Mouse (Mus musculus) right cerebral cortex, postnatal 4 days (tissue): ENCODE measurements at regions not wholly inside any gene's neighbourhood (a gene's known extent, or its start where the extent isn't known, plus 50 kb on each side); places are given as distances from the start of the nearest gene placed in this dataset.

ENCODE experiments used
- DNase-seq: peaks from one replicate; pipeline ENCODE4 v3.0.0-alpha.2; 2022

- no peak for DNase-seq
Observed at GRCm38 (mm10) chr4:87718166-87718805, 314.9 kb downstream of the Mllt3 start.

GRCm38 (mm10) chr4:87715212-87715933 lies 317.8 kb downstream of the Mllt3 start:
- DNase-seq, result no peak

- no peak for DNase-seq
Observed at GRCm38 (mm10) chr4:87712691-87713090, 320.5 kb downstream of the Mllt3 start.

GRCm38 (mm10) chr4:87712286-87712685 lies 320.9 kb downstream of the Mllt3 start:
- DNase-seq, result no peak

DNA sequence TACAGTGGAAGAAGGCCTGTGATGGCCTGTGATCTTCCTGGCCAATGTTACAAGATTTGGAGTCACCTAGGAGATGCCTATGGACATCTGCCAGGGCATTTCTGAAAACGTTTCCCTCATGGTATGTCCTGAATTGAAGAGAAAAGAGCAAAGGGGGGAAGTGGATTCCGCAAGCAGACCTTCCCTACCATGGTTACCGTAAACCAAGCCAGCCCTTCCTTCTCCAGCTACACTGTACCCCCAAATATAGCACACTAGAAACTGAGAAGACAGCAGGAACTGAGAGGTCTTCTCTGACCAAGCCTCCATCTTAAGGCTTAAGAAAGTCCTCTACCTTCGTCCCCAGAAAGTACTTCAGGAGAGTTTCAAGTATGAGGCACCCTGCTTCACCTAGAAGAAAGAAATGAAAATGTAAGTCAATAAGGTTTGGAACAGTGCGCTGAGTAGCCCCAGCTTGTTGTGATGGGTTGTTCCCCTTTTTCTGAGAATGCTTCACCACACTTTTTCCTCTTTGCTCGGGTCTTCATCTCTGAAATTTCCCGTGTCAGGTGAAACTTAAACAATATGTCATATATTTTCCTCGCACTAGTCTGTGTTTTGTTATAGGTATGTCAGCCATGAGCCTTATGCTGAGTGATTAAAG lies 321.9 kb downstream of the Mllt3 start:
- no peak for DNase-seq

- DNase-seq, result no peak
Observed at GRCm38 (mm10) chr4:87708981-87709645, 324.1 kb downstream of the Mllt3 start.

- DNase-seq, result no peak
Observed at GRCm38 (mm10) chr4:87707386-87707785, 325.8 kb downstream of the Mllt3 start.

- DNase-seq, result no peak
Observed at GRCm38 (mm10) chr4:87702834-87703233, 330.3 kb downstream of the Mllt3 start.

- DNase-seq, result no peak
Observed at GRCm38 (mm10) chr4:87702290-87702689, 330.9 kb downstream of the Mllt3 start.

DNA sequence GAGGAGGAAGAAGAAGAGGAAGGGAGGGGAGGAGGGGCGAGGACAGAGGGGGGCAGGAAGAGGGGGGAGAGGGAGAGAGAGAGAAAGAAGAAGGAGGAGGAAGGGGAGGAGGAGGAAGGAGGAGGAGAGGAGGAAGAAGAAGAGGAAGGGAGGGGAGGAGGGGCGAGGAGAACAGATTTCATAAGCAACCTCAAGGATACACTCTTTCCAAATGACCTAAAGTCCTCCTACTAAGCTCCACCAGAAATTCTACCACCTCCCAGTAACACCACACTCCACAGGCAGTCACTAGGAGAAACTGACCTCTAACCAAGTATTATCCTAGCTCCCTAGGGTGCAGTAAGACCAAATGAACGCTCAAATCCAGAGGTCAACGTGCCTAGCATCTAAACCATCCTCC lies 332.1 kb downstream of the Mllt3 start:
- DNase-seq, result no peak

DNA sequence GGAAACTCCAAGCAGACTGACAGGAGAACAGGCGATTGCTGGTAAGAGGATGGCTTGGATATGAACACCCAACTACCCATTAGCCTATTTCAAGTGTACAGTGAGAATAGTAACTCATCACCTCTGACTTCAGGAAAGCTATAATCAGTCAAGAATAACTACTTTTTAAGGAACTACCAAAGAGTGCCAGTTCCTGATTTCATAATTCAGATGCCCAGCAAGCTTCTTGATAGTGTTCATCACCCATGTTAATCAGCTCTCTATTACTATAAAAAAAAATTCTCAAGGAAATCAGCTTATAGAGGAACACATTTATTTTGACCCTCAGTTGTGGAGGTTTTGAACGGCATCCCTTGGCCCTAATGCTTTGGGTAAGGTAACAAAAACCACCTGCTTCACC lies 332.7 kb downstream of the Mllt3 start:
- no peak for DNase-seq

- no peak for DNase-seq
Observed at GRCm38 (mm10) chr4:87699586-87699985, 333.6 kb downstream of the Mllt3 start.

GRCm38 (mm10) chr4:87698750-87699149 lies 334.4 kb downstream of the Mllt3 start:
- no peak for DNase-seq

DNA sequence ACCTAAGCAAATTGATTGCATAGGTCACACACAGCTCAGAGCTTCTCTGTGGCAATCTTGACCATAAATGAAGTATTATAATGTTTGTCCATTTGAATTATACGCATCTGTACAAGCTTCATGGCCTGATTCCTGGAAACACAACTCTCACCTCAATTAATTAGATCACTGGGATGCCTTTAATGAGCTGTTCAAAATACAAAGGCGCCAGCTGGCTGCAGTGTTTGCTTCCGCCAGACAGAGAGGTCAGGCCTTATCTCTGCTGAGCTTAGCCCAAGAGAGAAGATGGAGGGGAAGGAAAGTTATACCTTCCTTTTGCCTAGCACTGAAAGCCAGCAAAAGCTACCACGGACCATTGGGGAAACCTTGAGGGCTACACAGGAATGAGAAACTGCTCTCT lies 336.2 kb downstream of the Mllt3 start:
- no peak for DNase-seq

DNA sequence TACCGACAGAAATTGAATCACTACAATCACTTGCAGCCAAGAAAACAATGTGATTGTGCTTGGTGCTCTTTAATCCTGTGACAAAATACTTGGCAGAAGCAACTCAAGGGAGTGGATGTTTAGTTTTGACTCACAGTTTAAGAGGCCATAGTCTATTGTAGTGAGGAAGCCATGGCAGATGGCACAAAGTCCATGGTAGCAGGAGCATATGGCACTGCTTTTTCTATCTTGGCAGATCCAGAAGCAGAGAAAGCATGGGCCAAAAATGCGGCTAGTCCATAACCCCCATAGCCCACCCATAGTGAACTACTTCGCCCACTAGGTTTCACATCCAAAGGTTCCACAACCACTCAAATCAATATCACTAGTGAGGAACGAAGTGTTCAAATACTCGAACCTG lies 337.4 kb downstream of the Mllt3 start:
- no peak for DNase-seq

DNA sequence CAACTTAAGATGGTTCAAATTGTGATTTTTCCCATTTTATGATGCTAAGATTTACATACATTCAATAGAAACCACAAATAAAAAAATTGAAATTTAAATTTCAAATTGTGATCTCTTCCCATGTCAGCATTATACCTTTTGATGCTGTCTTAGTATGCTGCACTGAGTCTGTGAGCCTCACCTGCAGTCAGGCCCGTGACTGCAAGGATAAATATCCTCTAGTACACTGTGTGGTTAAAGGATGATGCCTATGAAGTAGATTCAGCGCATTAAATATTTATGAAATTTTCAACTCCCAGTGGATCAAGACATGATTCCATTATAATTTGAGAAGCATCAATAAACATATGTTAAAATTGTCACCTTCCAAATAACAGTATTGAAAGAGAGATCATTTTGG lies 340.4 kb downstream of the Mllt3 start:
- no peak for DNase-seq

- no peak for DNase-seq
Observed at GRCm38 (mm10) chr4:87684952-87685351, 348.2 kb downstream of the Mllt3 start.

DNA sequence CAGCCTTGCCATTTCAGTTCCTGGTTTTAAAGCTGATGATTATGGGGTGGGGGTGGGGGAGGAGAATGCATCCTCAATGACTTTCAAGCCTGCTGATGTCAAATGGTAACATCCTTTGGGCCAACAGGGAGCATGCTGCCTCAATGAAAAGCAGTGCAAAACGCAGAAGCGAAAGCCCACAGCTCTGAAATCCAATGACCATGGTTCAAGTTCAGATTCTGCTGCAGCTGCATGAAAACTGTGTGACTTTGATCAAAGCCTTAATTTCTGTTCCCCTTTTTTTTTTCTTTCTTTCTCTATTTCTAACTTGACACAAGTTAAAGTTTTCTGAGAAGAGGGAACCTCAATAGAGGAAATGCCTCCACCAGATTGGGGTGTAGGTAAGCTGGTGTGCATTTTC lies 350.4 kb downstream of the Mllt3 start:
- no peak for DNase-seq

DNA sequence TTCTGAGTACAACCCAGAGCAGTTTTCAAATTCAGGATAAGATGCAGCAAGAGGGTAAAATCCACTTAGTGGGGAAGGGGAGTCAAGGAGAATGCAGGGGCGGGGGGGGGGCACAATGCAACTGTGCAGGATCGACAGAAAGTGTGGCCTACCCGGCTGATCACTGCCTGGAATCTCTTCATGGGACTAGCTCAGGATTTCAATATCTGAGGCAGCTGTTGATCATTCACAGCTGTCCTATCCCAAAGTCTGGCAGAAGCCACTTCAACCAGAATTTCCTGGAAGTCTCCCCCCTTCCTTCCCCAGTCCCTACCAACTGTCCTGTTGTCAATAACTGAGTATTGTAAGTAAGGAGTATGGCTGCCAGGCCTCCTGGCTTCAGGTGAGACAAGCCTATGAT lies 362.1 kb downstream of the Mllt3 start:
- no peak for DNase-seq

DNA sequence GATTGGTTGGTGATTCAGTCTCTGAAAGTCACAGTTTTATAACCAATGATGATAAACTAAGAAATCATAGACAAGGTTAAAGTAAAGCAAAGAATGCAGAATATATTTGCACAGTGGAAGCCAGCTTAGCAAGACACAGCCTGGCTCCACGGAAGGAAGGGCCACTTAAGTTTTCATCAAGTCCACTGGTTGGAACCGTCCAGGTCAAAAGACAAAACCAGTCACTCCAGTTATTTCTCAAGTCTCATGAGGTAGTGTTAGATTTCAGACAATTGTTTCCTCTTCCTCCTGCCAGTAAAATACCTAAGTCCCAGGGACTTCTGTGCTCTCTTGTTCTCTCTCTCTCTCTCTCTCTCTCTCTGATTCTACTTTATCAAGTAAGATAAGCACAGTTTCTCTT lies 363.0 kb downstream of the Mllt3 start:
- DNase-seq, result no peak

DNA sequence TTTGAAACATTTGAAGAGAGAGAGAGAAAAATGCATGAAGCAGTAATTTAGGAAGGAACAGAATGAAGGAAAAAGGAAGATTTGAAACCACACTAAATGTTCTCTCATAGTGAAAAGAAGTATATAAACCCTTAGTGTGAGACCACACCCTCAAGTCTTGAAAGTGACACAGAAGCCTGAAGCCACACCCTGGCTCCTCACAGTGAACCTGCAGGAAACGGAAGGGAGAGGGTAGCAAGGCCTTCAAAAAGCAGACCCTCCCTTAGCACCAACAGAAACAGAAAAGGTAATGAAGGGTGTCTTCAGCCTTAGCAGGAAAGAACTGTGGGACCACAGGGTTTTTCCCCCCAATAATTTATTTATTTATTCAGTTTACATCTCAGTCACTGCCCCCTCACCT lies 363.7 kb downstream of the Mllt3 start:
- no peak for DNase-seq

DNA sequence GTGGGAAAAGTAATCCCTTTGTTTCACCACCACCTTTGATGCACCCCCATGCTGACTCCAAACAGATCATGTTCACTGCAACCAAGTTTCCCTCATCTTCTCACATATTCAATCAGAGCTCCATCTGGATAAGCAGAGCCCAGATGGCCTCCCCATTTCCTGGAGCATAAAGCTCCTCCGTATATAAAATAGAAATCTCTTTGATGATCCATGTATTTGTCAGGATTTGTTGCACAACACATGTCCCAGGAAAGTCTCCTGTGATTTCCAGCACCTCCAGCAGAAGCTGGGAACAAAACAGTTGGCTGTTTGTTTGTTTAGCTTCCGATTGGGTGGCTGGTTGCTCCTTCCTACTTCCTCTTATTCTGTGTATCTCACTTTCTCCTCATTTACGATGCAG lies 364.9 kb downstream of the Mllt3 start:
- DNase-seq, result no peak

- no peak for DNase-seq
Observed at GRCm38 (mm10) chr4:87667556-87668154, 365.5 kb downstream of the Mllt3 start.
